ENCODE assay signal across 23 mouse cellular contexts in the genomic region with DNA sequence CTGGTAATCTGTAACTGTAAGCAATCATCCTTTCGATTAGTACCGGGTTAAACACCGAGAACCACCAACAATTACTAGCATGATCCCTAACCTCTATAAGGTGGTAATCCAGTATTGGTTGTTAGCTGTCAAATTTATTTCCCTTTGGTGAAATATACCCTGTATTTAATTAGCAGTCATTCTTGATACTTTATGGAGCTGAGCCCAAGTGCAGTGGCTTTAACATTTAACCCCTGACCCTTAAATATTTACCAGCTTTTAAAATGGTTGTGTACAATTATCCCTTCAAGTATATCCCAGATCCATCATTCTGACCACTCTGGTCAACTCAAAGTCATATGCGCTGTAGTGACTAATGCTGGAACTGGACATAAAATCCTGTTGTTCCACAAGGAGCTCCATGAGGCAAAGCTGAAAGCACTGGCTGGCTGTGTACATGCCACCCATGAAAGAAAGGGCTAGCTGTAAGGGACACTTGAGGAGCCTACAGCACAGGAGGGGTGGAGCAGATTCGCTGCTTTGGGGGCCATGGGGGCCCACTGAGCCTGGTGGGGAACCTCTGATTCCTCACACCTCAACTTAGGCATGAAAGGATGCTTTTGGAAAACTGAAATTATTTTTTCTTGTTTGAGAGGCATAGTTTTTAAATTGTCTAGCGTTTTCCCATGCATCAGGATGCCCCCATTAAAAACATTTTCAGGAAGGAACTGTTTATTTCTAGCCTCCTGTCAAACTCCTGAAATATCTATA.
A peak's percentile ranks its signal among the peaks of the same experiment; 100 is the strongest.
DNase-seq lines count a peak whose midpoint lies in the region; ATAC-seq lines count a peak whose summit lies in the region.
"Had no signal": no experiment of that assay in that cellular context is flagged by ENCODE, and none has a peak within 500 bp of the region (broad histone marks: within the 10 kb centered on the region; RNA-seq: fewer than 3 reads in every experiment).

No protein-coding gene starts in this region.

- no peaks in the 10 kb centered on the region for H3K9me3 ChIP-seq in limb, embryonic 11.5 days (ENCODE audit: control insufficient read depth, low read length)
- H3K9me3 ChIP-seq: embryonic facial prominence, embryonic 12.5 days; embryonic facial prominence, embryonic 15.5 days; hindbrain, embryonic 13.5 days had no signal

- 28% methylated on average over 6 of the region's 6 CpGs for WGBS in limb, embryonic 11.5 days

- 0 out of 2 replicates have a peak, but pooled peaks have one; percentile 26 for ATAC-seq in limb, embryonic 11.5 days (ENCODE audit: insufficient number of reproducible peaks, low FRiP score, low TSS enrichment, low read depth)
- ATAC-seq in frontal cortex, adult (ENCODE audit: low TSS enrichment), result no peak
- ATAC-seq: CD4-positive, CD25-positive, alpha-beta regulatory T cell, adult 4 months; forebrain, embryonic 14.5 days; forebrain, postnatal 0 days; hindbrain, embryonic 16.5 days; inflammation-experienced regulatory T-cells, adult 6 months; intestine, embryonic 16.5 days had no signal

- H3K36me3 ChIP-seq in limb, embryonic 11.5 days (ENCODE audit: control insufficient read depth, insufficient read depth, low read length), result no peaks in the 10 kb centered on the region
- H3K36me3 ChIP-seq: embryonic facial prominence, embryonic 12.5 days; embryonic facial prominence, embryonic 15.5 days; hindbrain, embryonic 13.5 days had no signal

- DNase-seq in heart, adult 11 months, result peak; percentile 53
- no peak for DNase-seq in heart, adult 18-20 months
- peak; percentile 81 for DNase-seq in hindlimb bud, embryonic 11.5 days (ENCODE audit: extremely low spot score, low read depth, low spot score)
- no peak for DNase-seq in limb, embryonic 11.5 days (ENCODE audit: low spot score)
- no peak for DNase-seq in yolk sac, embryonic 10.5 days (ENCODE audit: low spot score)
- DNase-seq: adrenal gland, adult 8-10 months; adrenal gland, postnatal 25 days; cerebellum, adult 11-12 months; cerebellum, adult 8-10 months; cerebellum, postnatal 10 days; cerebellum, postnatal 36 days; forebrain, postnatal 0 days; gastrocnemius, postnatal 25 days had no signal

- H3K4me1 ChIP-seq in limb, embryonic 11.5 days (ENCODE audit: control insufficient read depth, insufficient read depth, low read length), result peaks cover 16% of the 10 kb centered on the region

- no peak overlapping the region for H3K4me2 ChIP-seq in limb, embryonic 11.5 days (ENCODE audit: low read depth, severe bottlenecking)
- H3K4me2 ChIP-seq: embryonic facial prominence, embryonic 12.5 days; embryonic facial prominence, embryonic 15.5 days; heart, embryonic 11.5 days; hindbrain, embryonic 13.5 days had no signal

- H3K9ac ChIP-seq in limb, embryonic 11.5 days (ENCODE audit: low read length), result no peak overlapping the region
- H3K9ac ChIP-seq: embryonic facial prominence, embryonic 12.5 days; embryonic facial prominence, embryonic 15.5 days; forebrain, postnatal 0 days; hindbrain, embryonic 13.5 days had no signal

- no peak overlapping the region for H3K27ac ChIP-seq in limb, embryonic 11.5 days (replicated peaks; ENCODE audit: low read depth, low read length)
- H3K27ac ChIP-seq: embryonic facial prominence, embryonic 12.5 days; embryonic facial prominence, embryonic 15.5 days; hindbrain, embryonic 13.5 days had no signal

- H3K27me3 ChIP-seq in limb, embryonic 11.5 days (ENCODE audit: control insufficient read depth, insufficient read depth, low read length), result peaks cover 10% of the 10 kb centered on the region; the same call in 1 of the 2 replicates
- H3K27me3 ChIP-seq: embryonic facial prominence, embryonic 12.5 days; embryonic facial prominence, embryonic 15.5 days; hindbrain, embryonic 13.5 days had no signal

- no peak overlapping the region for H3K4me3 ChIP-seq in limb, embryonic 11.5 days (ENCODE audit: low read depth, low read length)
- H3K4me3 ChIP-seq: embryonic facial prominence, embryonic 12.5 days; embryonic facial prominence, embryonic 15.5 days; hindbrain, embryonic 13.5 days had no signal

Comparison
In these comparisons a context has a peak if more than half of its experiments do, and no peak if none do; other contexts are left out.
1. DNase-seq: peak in heart, adult 11 months (single experiment) and hindlimb bud, embryonic 11.5 days (single experiment); none in heart, adult 18-20 months (0 of 2), limb, embryonic 11.5 days (single experiment) and yolk sac, embryonic 10.5 days (single experiment).